Mouse (Mus musculus): ENCODE data around the gene Tcap.
"Not testable (repeated sequence)": the region's sequence is repeated elsewhere in the genome, so short reads cannot be mapped to it uniquely, and the experiment has no call there.

The Tcap gene

GRCm38 (mm10) chr11:98382405-98382804, 1.2 kb upstream of the Tcap start:
- not testable (repeated sequence) for DNase-seq

- no peak for DNase-seq
These were observed 605 bp downstream of the Tcap start for GRCm38 (mm10) chr11:98384216-98384615.

- DNase-seq = peak in 1 of 2 experiments; percentile 21
These were observed 1.4 kb downstream of the Tcap start for GRCm38 (mm10) chr11:98384721-98385637.

GRCm38 (mm10) chr11:98385638-98386585, 2.3 kb downstream of the Tcap start, which contains the start of gene Pnmt:
Pnmt (plus strand) TSS chr11:98386450.
- peak in 1 of 2 experiments; percentile 15 for DNase-seq

- peak in 1 of 2 experiments; percentile 21 for DNase-seq
These were observed 3.0 kb downstream of the Tcap start for GRCm38 (mm10) chr11:98386596-98386995.

GRCm38 (mm10) chr11:98387056-98387577, 3.5 kb downstream of the Tcap start:
- DNase-seq = peak in 1 of 2 experiments; percentile 17

- DNase-seq = peak in 1 of 2 experiments; percentile 54
These were observed 4.7 kb downstream of the Tcap start for GRCm38 (mm10) chr11:98388282-98388681.

GRCm38 (mm10) chr11:98389221-98389780, 5.7 kb downstream of the Tcap start:
- DNase-seq = peak; percentile 46 to 68

GRCm38 (mm10) chr11:98390141-98390540, 6.5 kb downstream of the Tcap start:
- no peak for DNase-seq

- DNase-seq = peak in 1 of 2 experiments; percentile 29
These were observed 8.4 kb downstream of the Tcap start for GRCm38 (mm10) chr11:98392034-98392433.

GRCm38 (mm10) chr11:98392645-98393044, 9.0 kb downstream of the Tcap start:
- peak in 1 of 2 experiments; percentile 20 for DNase-seq

- peak; percentile 71 to 79 for DNase-seq
These were observed 9.7 kb downstream of the Tcap start for GRCm38 (mm10) chr11:98393317-98393716.

- DNase-seq = peak in 1 of 2 experiments; percentile 22
These were observed 10.7 kb downstream of the Tcap start for GRCm38 (mm10) chr11:98394301-98394700.

- DNase-seq = peak in 1 of 2 experiments; percentile 48
These were observed 11.4 kb downstream of the Tcap start for GRCm38 (mm10) chr11:98395041-98395440.

GRCm38 (mm10) chr11:98397946-98398345, 14.3 kb downstream of the Tcap start:
- peak in 1 of 2 experiments; percentile 19 for DNase-seq

- DNase-seq = peak; percentile 89 to 94
These were observed 16.6 kb downstream of the Tcap start, which contains the start of gene Pgap3 for GRCm38 (mm10) chr11:98400161-98400726. Pgap3 (minus strand) TSS chr11:98400490.

GRCm38 (mm10) chr11:98400816-98401215, 17.2 kb downstream of the Tcap start:
- peak in 1 of 2 experiments; percentile 28 for DNase-seq

- no peak for DNase-seq
These were observed 23.0 kb downstream of the Tcap start for GRCm38 (mm10) chr11:98406621-98407020.

- no peak for DNase-seq
These were observed 25.3 kb downstream of the Tcap start for GRCm38 (mm10) chr11:98408872-98409271.

GRCm38 (mm10) chr11:98409341-98409822, 25.8 kb downstream of the Tcap start:
- DNase-seq = peak; percentile 56 to 75

GRCm38 (mm10) chr11:98412273-98412796, 28.7 kb downstream of the Tcap start, which contains the start of gene Erbb2:
Erbb2 (plus strand) TSS chr11:98412470.
- DNase-seq = peak; percentile 85 to 91
